Mouse (Mus musculus) B cell, adult 2 months (primary cell): ENCODE measurements around the gene Slco1a4.
"Not testable (repeated sequence)": the region's sequence is repeated elsewhere in the genome, so short reads cannot be mapped to it uniquely, and the experiment has no call there.

Source experiments
- DNase-seq, 2 experiments: peaks; one replicate each; pipeline ENCODE4 v3.0.0; 2022

Slco1a4 gene

GRCm38 (mm10) chr6:141856085-141856484 lies at the start of gene Slco1a4:
TSS of gene Slco1a4 (minus strand) at chr6:141856199.
- no peak for DNase-seq

- no peak for DNase-seq
Observed at GRCm38 (mm10) chr6:141898197-141898596, 42.2 kb upstream of the Slco1a4 start.

DNA sequence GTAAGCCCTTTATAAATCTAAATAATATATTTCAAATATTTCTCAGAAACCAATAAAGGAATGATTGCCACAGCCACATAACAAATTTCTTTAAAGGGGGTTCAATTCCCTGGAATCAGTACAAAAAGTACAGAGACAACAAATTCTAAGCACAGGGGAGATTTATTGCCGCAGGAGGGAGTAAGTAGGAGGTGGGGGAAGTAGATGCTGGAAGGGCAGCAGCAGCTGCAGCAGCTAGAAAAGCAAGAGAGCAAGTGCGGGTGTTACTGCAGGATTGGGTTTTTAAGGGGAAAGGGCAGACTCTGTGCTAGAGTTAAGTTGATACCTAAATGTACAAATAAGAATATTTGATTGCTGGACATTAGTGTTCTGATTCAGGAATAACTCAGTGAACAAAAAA lies 33.7 kb upstream of the Slco1a4 start:
- no peak for DNase-seq

DNA sequence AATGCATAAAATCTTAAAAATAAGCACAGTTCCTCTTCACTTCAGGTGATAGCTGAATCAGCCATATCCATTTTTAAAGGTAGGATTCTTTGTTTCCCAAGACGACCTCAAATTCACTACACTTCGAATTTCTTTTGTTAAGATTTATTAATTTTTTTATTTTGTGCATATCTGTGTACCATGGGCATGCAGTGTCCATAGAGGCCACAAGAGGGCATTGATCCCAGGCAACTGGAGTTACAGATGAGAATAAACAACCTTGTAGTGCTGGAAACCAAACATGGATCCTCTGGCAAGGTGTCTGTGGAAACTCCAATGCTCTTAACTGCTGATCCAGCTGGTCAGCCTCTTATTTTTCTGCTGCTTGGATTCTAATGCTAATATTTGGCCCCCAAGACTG lies 32.2 kb upstream of the Slco1a4 start:
- no peak for DNase-seq

DNA sequence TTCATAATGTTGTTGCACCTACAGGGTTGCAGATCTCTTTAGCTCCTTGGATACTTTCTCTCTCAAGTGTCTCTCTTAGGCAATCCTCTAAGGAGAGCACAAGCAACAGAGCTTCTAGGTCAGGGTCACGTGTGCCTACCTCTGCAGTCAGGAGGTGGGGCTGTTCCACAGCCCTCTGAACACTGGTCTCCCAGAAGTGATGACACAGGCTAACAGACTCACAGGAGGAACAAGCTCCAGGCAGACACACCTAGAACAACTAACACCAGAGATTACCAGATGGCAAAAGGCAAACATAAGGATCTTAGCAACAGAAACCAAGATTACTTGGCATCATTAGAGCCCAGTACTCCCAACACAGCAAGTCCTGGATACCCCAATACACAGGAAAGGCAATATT lies 26.6 kb upstream of the Slco1a4 start:
- DNase-seq, result no peak

GRCm38 (mm10) chr6:141875742-141876141 lies 19.7 kb upstream of the Slco1a4 start:
- DNase-seq, result not testable (repeated sequence)

DNA sequence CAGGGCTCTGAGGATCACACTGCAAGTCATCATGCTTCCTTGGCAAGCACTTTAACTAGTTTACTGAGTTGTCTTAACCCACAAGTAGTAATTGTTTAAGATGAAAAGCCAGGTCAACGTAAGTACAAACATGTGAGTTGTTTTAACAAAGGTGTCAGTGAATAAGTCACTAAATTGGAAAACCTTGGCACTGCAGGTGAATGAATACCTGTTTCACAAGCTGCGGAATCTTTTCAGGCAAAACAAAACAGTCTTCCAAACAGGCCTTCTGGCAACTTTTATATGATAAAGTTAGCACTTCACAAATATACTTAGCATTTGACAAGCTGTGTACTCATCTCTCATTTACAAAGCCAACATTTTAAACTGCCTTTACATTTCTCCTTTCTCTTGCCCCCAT lies 15.7 kb upstream of the Slco1a4 start:
- no peak for DNase-seq

DNA sequence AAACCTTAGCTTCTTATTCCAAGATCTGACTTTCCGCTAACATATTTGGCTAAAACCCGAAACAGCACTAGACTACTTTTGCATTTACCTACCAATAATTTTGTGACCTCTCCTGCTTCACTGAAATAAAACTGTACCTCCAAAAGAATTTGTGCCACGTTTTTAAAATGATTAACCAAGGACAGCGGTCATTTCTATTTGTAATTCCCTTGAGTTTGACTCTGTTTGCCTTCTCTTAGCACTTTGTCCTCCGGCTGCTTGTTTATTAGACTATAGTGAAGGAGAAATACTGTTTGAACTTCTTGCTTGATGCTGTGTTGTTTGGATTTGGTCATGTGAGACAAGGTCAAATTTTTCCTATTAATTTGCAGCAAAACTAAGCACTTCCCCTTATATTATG lies 12.7 kb upstream of the Slco1a4 start:
- no peak for DNase-seq

DNA sequence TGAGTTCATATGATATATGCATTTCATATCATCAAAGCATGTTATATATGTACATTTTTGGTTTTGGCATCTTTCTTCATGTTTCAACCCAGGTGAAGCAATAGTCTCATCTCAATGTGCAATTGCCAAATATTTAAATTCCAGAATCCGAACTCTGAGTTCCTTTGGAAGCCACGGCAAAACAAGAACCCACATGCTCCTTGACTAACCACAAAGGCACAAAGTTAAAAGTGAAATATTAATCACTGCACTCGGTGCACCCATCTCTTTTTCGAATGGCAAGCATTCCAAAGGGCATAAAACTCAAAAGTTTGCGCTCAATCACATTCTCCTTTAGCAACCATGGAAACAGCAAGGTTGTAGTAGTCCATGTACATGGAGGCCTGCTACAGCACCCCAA lies 10.0 kb upstream of the Slco1a4 start:
- DNase-seq, result no peak

GRCm38 (mm10) chr6:141857735-141858531 lies 1.9 kb upstream of the Slco1a4 start:
- DNase-seq, result no peak

DNA sequence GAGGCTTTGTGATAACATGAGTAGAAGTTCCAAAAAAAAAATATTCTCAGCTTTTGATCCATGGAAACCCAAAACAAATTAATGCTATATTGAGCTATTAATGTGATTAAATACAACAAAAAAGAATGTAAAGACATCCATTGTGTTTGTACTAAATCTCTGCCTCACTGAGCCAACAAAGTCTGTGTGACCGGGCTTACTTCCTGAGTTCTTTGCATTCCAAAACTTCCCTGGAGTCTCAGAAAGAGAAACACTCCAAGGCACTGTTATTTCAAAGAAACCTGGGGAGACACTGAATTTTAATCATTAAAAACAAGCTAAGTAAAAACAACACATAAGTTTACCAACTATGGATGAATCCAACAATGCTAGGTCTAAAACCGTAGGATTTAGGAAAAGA lies 2.4 kb downstream of the Slco1a4 start:
- no peak for DNase-seq

DNA sequence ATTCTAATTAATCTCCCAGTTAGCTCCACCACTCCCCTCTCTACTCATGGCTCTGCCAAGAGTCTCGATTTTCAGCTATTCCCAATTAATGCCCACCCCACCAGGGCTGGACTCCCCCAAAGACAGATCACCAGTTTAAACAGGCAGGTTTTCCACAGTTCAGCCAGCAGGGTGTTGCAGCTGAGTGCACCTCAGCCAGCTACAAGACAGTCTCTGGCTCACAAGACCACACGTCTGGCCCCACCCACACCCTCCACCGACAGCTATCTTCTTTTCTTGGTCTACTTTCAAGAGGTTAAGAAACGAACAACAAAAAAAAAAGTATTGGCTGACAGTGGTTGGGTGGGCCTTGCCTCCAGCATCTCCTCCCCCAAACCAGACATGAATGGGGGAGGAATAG lies 6.9 kb downstream of the Slco1a4 start:
- no peak for DNase-seq

DNA sequence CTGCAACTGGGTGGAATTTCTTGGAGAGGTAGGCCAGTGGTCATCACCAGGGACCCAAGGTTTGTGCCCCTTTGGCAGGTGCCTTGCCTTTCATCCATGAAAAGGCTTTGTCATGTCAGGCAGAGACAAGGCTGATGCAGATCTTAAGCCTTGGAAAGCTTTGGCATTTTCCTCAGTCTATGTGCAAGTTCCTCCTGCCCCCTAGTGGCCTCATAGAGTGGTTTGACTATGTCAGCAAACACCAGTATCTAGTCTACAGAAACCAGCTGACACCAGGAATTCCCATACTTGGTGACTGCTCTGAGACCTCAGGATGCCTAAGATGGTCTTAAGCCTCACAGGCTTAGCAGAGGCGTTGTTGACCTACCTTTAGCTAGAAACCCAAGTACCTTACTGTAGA lies 58.2 kb downstream of the Slco1a4 start:
- no peak for DNase-seq

DNA sequence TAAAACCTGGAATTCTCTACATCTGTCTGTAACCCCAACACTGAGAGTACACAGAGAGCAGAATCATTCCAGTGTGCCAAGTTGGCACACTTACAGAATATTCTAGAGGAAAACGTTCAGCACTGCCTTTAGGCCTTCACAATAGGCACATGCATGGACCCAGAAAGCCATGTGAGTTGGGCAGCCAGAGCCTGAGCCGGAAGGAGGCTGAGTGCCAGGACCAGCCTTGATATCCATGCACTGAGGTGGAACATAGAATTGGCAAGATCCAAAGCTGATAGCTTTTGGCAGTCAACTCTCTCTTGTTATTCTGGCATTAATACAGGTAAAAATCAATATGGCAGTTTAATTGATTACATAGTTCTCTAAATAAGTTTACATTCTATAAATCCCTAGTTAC lies 81.5 kb downstream of the Slco1a4 start:
- no peak for DNase-seq

GRCm38 (mm10) chr6:141773710-141774109 lies 82.3 kb downstream of the Slco1a4 start, which contains the start of gene Gm5724:
TSS of gene Gm5724 (minus strand) at chr6:141773810.
- DNase-seq, result no peak
